Mouse (Mus musculus) liver, embryonic 16.5 days (tissue): ENCODE data around the gene Gfod2. TPM values are rescaled to one million over a fixed set of nuclear protein-coding genes. Genes with fewer than 3 reads are reported as not detected.

Experiments
- ATAC-seq: fragments of 200-750 bp; cut with Nextera tagmentation; 2 replicates; pipeline ENCODE4 v1.8.0; 2017; ENCODE audit warnings: low read depth, mild to moderate bottlenecking, moderate number of reproducible peaks, moderate library complexity
- H3K27ac ChIP-seq: fragments of 300-500 bp; sonication (generic); 2 replicates; pipeline ENCODE4 v1.5.1; 2014; ENCODE audit warnings: mild to moderate bottlenecking, low read length
- H3K27me3 ChIP-seq: fragments of 300-500 bp; sonication (generic); 2 replicates; pipeline ENCODE4 v1.6.1; 2014; ENCODE audit warnings: low read depth, low read length, mixed read lengths; ENCODE audit not compliant: control insufficient read depth, insufficient read depth
- H3K36me3 ChIP-seq: fragments of 300-500 bp; sonication (generic); 2 replicates; pipeline ENCODE4 v1.6.1; 2014; ENCODE audit warnings: mild to moderate bottlenecking; ENCODE audit not compliant: control insufficient read depth, insufficient read depth
- H3K4me1 ChIP-seq: fragments of 300-500 bp; sonication (generic); 2 replicates; pipeline ENCODE4 v1.6.1; 2014; ENCODE audit warnings: low read depth, low read length, mixed read lengths; ENCODE audit not compliant: control insufficient read depth
- H3K4me2 ChIP-seq: fragments of 300-500 bp; sonication (generic); 2 replicates; pipeline ENCODE4 v1.6.1; 2014; ENCODE audit warnings: low read depth, low read length, mixed read lengths
- H3K4me3 ChIP-seq: fragments of 300-500 bp; sonication (generic); 2 replicates; pipeline ENCODE4 v1.5.1; 2014; ENCODE audit warnings: low read depth, mild to moderate bottlenecking, low read length
- H3K9ac ChIP-seq: fragments of 300-500 bp; sonication (generic); 2 replicates; pipeline ENCODE4 v1.6.1; 2014; ENCODE audit warnings: low read depth, low read length
- H3K9me3 ChIP-seq: fragments of 300-500 bp; sonication (generic); replicated peaks from 2 replicates; pipeline ENCODE4 v1.6.1; 2016; ENCODE audit warnings: low read length; ENCODE audit not compliant: control insufficient read depth
- WGBS: fragments of 180-500 bp; shearing (Covaris S2); extraction: QIAGEN DNeasy Blood & Tissue Kit; methylation state at CpG from one replicate; pipeline ENCODE4 v1.1.7; 2014; ENCODE audit not compliant: insufficient replicate concordance; 5-methylcytosine and 5-hydroxymethylcytosine counted together
- polyA plus RNA-seq: library from polyadenylated mRNA; unstranded; fragments of >200 nt; fragmentation: Nextera tagmentation; extraction: Ambion mirVana; gene quantifications from 2 replicates; pipeline ENCODE4 v1.2.1, GENCODE M21; 2015

Gfod2 gene
- polyA plus RNA-seq, 1 experiment from 2014 or later: 1.8 TPM

- no peak overlapping the region for H3K9ac ChIP-seq
- H3K36me3 ChIP-seq: peaks cover 99% of the 10 kb centered on the region
- no peak overlapping the region for H3K4me2 ChIP-seq
- no peak for ATAC-seq
- 86% methylated on average over 1 of the region's 1 CpGs for WGBS
- H3K4me1 ChIP-seq: no peaks in the 10 kb centered on the region
- H3K4me3 ChIP-seq: no peak overlapping the region
- no peak overlapping the region for H3K27ac ChIP-seq
- H3K27me3 ChIP-seq: no peaks in the 10 kb centered on the region
- H3K9me3 ChIP-seq: no peaks in the 10 kb centered on the region
Measured at GRCm38 (mm10) chr8:105773441-105773861, 15.0 kb upstream of the Gfod2 start.

GRCm38 (mm10) chr8:105771398-105772175 lies 13.1 kb upstream of the Gfod2 start:
- ATAC-seq: no peak
- H3K9ac ChIP-seq: no peak overlapping the region
- H3K27me3 ChIP-seq: no peaks in the 10 kb centered on the region
- WGBS: 91% methylated on average over 12 of the region's 12 CpGs
- H3K4me2 ChIP-seq: no peak overlapping the region
- no peaks in the 10 kb centered on the region for H3K4me1 ChIP-seq
- no peaks in the 10 kb centered on the region for H3K9me3 ChIP-seq
- H3K36me3 ChIP-seq: peaks cover 91% of the 10 kb centered on the region
- no peak overlapping the region for H3K27ac ChIP-seq
- no peak overlapping the region for H3K4me3 ChIP-seq

- Histone ChIP-seq H3K9me3 (no peaks in the 10 kb centered on the region), H3K4me2 (no peak overlapping the region), H3K4me3 (no peak overlapping the region), H3K27me3 (no peaks in the 10 kb centered on the region), H3K27ac (no peak overlapping the region), H3K4me1 (no peaks in the 10 kb centered on the region), H3K9ac (no peak overlapping the region), H3K36me3 (peaks cover 81% of the 10 kb centered on the region)
- ATAC-seq: no peak
- 92% methylated on average over 1 of the region's 1 CpGs for WGBS
Measured at GRCm38 (mm10) chr8:105770609-105771008, 12.1 kb upstream of the Gfod2 start.

GRCm38 (mm10) chr8:105768485-105769257 lies 10.2 kb upstream of the Gfod2 start:
- Histone ChIP-seq H3K4me3 (no peak overlapping the region), H3K27me3 (no peaks in the 10 kb centered on the region), H3K9ac (no peak overlapping the region), H3K27ac (no peak overlapping the region), H3K9me3 (no peaks in the 10 kb centered on the region), H3K4me2 (no peak overlapping the region), H3K4me1 (no peaks in the 10 kb centered on the region), H3K36me3 (peaks cover 62% of the 10 kb centered on the region)
- no peak for ATAC-seq
- 93% methylated on average over 5 of the region's 5 CpGs for WGBS

- 6% methylated on average over 12 of the region's 12 CpGs for WGBS
- peak overlapping the region; percentile 99 for H3K4me2 ChIP-seq
- no peaks in the 10 kb centered on the region for H3K27me3 ChIP-seq
- H3K27ac ChIP-seq: peak overlapping the region; percentile 43; the same call in 1 of the 2 replicates
- H3K4me1 ChIP-seq: peaks cover 15% of the 10 kb centered on the region
- no peaks in the 10 kb centered on the region for H3K9me3 ChIP-seq
- peak overlapping the region; percentile 93 for H3K4me3 ChIP-seq
- H3K9ac ChIP-seq: peak overlapping the region; percentile 80
- ATAC-seq: no peak
- no peaks in the 10 kb centered on the region for H3K36me3 ChIP-seq
Measured at GRCm38 (mm10) chr8:105757796-105758276, 628 bp downstream of the Gfod2 start.

DNA sequence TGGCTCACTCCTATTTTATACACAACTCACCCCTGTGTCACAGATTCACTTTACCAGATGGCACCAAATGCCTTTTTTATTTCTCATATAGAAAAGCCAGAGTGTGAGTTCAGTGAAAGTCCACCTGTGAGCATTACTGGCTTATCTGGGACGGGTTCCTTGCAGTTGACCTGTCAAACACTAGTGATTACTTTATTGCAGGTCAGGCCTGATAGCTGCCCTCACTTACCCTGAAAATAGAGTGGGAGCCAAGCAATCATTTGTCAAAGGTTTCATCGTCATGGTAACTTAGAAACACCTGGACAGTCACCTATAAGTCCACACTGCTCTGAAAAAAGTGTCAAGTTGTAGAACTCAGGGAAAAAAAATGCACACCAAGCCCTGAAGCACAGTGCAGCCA lies 3.8 kb downstream of the Gfod2 start:
- Histone ChIP-seq H3K27me3 (no peaks in the 10 kb centered on the region), H3K27ac (no peak overlapping the region), H3K4me3 (no peak overlapping the region), H3K9me3 (no peaks in the 10 kb centered on the region), H3K4me2 (no peak overlapping the region), H3K4me1 (peaks cover 15% of the 10 kb centered on the region), H3K36me3 (no peaks in the 10 kb centered on the region), H3K9ac (no peak overlapping the region)
- 63% methylated on average over 2 of the region's 2 CpGs for WGBS
- ATAC-seq: no peak

GRCm38 (mm10) chr8:105753916-105754315 lies 4.5 kb downstream of the Gfod2 start:
- no peaks in the 10 kb centered on the region for H3K27me3 ChIP-seq
- H3K4me1 ChIP-seq: peaks cover 13% of the 10 kb centered on the region
- no peaks in the 10 kb centered on the region for H3K9me3 ChIP-seq
- no peak for ATAC-seq
- WGBS: 76% methylated on average over 2 of the region's 2 CpGs
- H3K9ac ChIP-seq: no peak overlapping the region
- H3K4me3 ChIP-seq: no peak overlapping the region
- no peak overlapping the region for H3K4me2 ChIP-seq
- no peaks in the 10 kb centered on the region for H3K36me3 ChIP-seq
- no peak overlapping the region for H3K27ac ChIP-seq

DNA sequence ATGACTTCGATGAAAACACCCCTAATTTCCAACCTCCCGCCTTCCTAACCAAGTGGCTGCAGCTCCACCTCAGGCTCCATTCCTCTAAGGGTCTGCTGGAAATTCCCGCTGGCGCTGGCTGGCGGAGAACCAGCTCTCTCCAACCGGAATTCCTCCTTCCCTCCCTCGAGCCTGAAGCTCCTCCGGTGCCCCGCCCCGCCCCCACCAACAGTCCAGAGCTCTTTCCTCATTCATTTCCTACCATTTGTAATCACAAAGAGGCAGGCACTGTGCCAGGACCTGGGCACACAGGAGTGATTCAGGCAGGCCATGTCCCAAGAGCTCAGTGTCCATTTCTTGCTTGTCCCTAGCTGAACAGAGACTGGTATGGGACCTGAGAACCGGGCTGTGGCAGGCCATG lies 7.9 kb downstream of the Gfod2 start:
- 36% methylated on average over 11 of the region's 11 CpGs for WGBS
- peak; percentile 16; the same call in 1 of the 2 replicates for ATAC-seq
- H3K4me3 ChIP-seq: no peak overlapping the region
- no peaks in the 10 kb centered on the region for H3K36me3 ChIP-seq
- no peak overlapping the region for H3K27ac ChIP-seq
- H3K9me3 ChIP-seq: no peaks in the 10 kb centered on the region
- peaks cover 6% of the 10 kb centered on the region for H3K4me1 ChIP-seq
- H3K27me3 ChIP-seq: no peaks in the 10 kb centered on the region
- H3K9ac ChIP-seq: no peak overlapping the region
- no peak overlapping the region for H3K4me2 ChIP-seq

DNA sequence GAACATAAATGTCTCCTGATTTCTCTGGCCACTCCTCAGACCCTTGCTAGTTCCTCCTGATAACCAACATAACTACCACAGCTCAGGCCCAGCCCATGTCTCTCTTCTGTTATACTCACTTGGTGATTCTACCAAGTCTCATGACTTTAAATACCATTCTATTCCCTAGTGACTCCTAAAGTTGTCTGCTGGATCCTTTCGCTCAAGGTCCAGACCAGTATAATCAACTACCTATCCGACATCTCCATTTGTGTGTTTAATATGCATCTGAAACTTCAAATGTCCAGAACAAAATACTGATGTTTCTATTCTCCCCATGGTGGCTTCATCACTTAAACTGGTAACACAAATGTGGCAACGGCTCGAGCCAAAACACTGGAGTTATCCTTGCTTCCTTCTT lies 15.2 kb downstream of the Gfod2 start:
- no peaks in the 10 kb centered on the region; the same call in 1 of the 2 replicates for H3K4me1 ChIP-seq
- WGBS: 71% methylated on average over 4 of the region's 4 CpGs
- H3K27me3 ChIP-seq: no peaks in the 10 kb centered on the region
- no peak overlapping the region for H3K27ac ChIP-seq
- no peak overlapping the region for H3K9ac ChIP-seq
- H3K4me3 ChIP-seq: no peak overlapping the region
- no peaks in the 10 kb centered on the region for H3K36me3 ChIP-seq
- H3K9me3 ChIP-seq: no peaks in the 10 kb centered on the region
- no peak overlapping the region for H3K4me2 ChIP-seq
- no peak for ATAC-seq
